Mouse (Mus musculus): ENCODE measurements around the gene Fndc8. TPM values are rescaled to one million over a fixed set of nuclear protein-coding genes. Genes with fewer than 3 reads are reported as not detected.
A peak's percentile ranks its signal among the peaks of the same experiment; 100 is the strongest.

The Fndc8 gene
- total and polyA plus RNA-seq, 3 experiments: 0.08 to 0.36 TPM; not detected in 1

DNA sequence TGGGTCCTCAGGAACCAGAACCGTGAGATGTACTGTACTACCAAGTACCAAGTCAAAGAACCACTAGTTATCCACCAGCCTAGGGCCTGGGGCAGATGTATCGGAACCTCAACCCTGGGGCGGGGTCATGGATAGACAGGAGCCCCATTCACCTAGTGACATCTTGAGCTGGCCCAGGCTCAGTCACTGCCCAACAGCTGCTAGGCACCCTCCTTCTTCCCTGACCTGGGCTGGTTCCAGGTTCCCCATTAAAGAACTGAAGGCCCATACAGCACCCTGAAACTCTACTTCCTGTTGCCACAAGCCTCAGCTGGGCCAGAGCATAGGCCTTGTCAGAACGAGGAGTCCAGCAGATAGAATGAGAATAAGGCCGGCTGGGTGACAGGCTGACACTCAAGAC is 7.8 kb downstream of the Fndc8 start:
- peak; percentile 31; the same call in 1 of the 2 replicates for TF ChIP-seq POLR2A (IDR thresholded peaks at IDR 0.05; ENCODE audit: low read depth, low read length)
- TF ChIP-seq POLR2AphosphoS2 (IDR thresholded peaks at IDR 0.05; ENCODE audit: low read depth, low read length): peak; percentile 88; the same call in 1 of the 2 replicates
- no peak for TF ChIP-seq MXI1 (IDR thresholded peaks at IDR 0.05; ENCODE audit: low read depth, low read length)
- TF ChIP-seq ETS1 (conservative IDR thresholded peaks at IDR 0.05; ENCODE audit: low read depth, low read length): no peak
- TF ChIP-seq MYC (IDR thresholded peaks at IDR 0.05; ENCODE audit: low read depth, low read length): no peak
- Histone ChIP-seq H3K36me3 (replicated peaks in 1 of 2; ENCODE audit: control insufficient read depth in 1 of 2, insufficient read depth in 1 of 2, low read length in 1 of 2) (peaks cover 62 to 76% of the 10 kb centered on the region in 2 experiments), H3K4me3 (replicated peaks in 1 of 3; ENCODE audit: low read depth in 2 of 3, low read length in 2 of 3, poor library complexity in 1 of 3) (no peak overlapping the region), H3K27ac (ENCODE audit: insufficient read depth, low read depth) (no peak overlapping the region), H3K4me1 (ENCODE audit: control insufficient read depth in 1 of 2, insufficient read depth in 2 of 2) (no peaks in the 10 kb centered on the region), H3K9me3 (replicated peaks; ENCODE audit: low read length) (peaks cover 7% of the 10 kb centered on the region), H3K4me2 (ENCODE audit: insufficient read depth, low read depth, poor library complexity, severe bottlenecking) (no peak overlapping the region), H3K9ac (ENCODE audit: insufficient read depth, low read depth) (no peak overlapping the region), H3K27me3 (replicated peaks) (no peaks in the 10 kb centered on the region), H3K79me2 (replicated peaks; ENCODE audit: control insufficient read depth, extremely low read depth, insufficient read depth, poor library complexity, severe bottlenecking) (no peaks in the 10 kb centered on the region)
- in situ Hi-C loops (cut with MboI; ENCODE audit: low pct_ligation_motif_present, low pct_unique_long_range_greater_than_20kb, low sequenced_read_pairs): loop anchor here (25.0 kb wide), 2 partner anchors 288 to 513 kb away; partner anchors contain the start of genes Rasl10b, Slfn3 and Slfn4
- no peak for DNase-seq (ENCODE audit: extremely low read depth)
- dilution Hi-C loops (cut with MboI; ENCODE audit: extremely low pct_ligation_motif_present, extremely low pct_unique_long_range_greater_than_20kb, low sequenced_read_pairs): no loop called here

DNA sequence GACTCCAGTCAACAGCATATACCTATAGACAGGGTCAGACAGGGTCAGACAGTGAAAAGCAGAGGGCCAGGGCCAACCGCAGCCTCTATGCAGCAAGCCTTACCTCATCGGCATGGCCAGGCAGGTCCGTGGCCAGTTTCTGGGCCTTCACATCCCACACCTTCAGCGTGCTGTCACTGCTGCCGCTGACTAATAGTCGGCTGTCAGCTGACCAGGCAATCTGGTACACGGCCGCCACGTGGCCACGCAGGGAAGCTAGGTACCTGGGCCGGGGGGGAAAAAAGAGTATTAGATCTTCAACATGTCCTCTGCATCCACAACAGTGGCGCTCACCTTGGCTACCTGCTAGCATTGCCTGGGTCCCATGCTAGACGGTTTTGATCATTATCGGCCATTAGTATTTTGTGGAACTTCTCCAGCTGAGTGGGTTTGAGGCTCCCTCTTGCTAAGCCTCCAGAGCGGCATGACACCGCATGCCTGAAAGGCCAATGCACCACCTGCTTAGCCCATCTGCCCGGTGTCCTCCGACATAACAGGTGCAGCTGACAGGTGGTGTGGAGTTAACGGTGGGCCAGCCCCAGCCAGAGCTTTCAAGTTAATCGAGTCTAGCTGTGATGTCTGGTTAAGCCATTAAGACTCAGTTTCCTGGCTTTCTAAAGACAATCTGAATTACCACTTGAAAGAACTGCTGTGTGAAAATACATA is 9.8 kb downstream of the Fndc8 start:
- Histone ChIP-seq H3K4me3 (replicated peaks in 1 of 3; ENCODE audit: low read depth in 2 of 3, low read length in 2 of 3, poor library complexity in 1 of 3) (no peak overlapping the region), H3K4me2 (ENCODE audit: insufficient read depth, low read depth, poor library complexity, severe bottlenecking) (no peak overlapping the region), H3K9ac (ENCODE audit: insufficient read depth, low read depth) (no peak overlapping the region), H3K36me3 (replicated peaks in 1 of 2; ENCODE audit: control insufficient read depth in 1 of 2, insufficient read depth in 1 of 2, low read length in 1 of 2) (peaks cover 81 to 96% of the 10 kb centered on the region in 2 experiments), H3K27me3 (replicated peaks) (no peaks in the 10 kb centered on the region), H3K4me1 (ENCODE audit: control insufficient read depth in 1 of 2, insufficient read depth in 2 of 2) (peaks cover 0 to 20% of the 10 kb centered on the region in 2 experiments; a peak in 2 of 4 replicates), H3K27ac (ENCODE audit: insufficient read depth, low read depth) (no peak overlapping the region), H3K79me2 (replicated peaks; ENCODE audit: control insufficient read depth, extremely low read depth, insufficient read depth, poor library complexity, severe bottlenecking) (peaks cover 2% of the 10 kb centered on the region; the same call in 1 of the 2 replicates), H3K9me3 (replicated peaks; ENCODE audit: low read length) (peaks cover 3% of the 10 kb centered on the region)
- TF ChIP-seq JUND (conservative IDR thresholded peaks at IDR 0.05; ENCODE audit: low read depth, low read length) (no peak), POLR2A (IDR thresholded peaks at IDR 0.05; ENCODE audit: low read depth, low read length) (peak; percentile 23; the same call in 1 of the 2 replicates), POLR2AphosphoS2 (IDR thresholded peaks at IDR 0.05; ENCODE audit: low read depth, low read length) (0 out of 2 replicates have a peak, but pooled peaks have one; percentile 19)
- in situ Hi-C loops (cut with MboI; ENCODE audit: low pct_ligation_motif_present, low pct_unique_long_range_greater_than_20kb, low sequenced_read_pairs): loop anchor here (25.0 kb wide), 2 partner anchors 286 to 511 kb away; partner anchors contain the start of genes Rasl10b, Slfn3 and Slfn4
- no peak for DNase-seq (ENCODE audit: extremely low read depth)
- dilution Hi-C loops (cut with MboI; ENCODE audit: extremely low pct_ligation_motif_present, extremely low pct_unique_long_range_greater_than_20kb, low sequenced_read_pairs): no loop called here

DNA sequence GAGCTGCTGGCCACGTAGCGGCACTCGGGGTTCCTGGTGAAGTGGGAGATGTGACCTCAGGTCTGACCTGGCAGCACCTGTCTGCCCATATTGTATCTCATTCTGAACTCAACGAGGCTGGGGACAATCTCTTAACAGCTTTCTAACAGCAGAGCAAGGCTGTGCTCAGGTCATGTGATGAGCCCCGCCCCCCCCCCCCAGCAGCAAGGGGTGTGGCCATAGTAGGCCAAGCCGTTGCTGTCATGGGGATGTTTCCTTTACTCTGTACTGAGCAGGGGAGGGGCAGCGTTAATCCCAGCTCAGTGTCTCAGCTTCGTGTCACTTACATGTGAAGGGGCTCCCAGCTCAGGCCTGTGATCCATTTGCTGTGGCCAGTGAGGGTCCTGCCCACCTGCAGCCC is 13.0 kb downstream of the Fndc8 start:
- H3K27ac ChIP-seq (ENCODE audit: insufficient read depth, low read depth): no peak overlapping the region
- peaks cover 64 to 73% of the 10 kb centered on the region in 2 experiments for H3K36me3 ChIP-seq (replicated peaks in 1 of 2; ENCODE audit: control insufficient read depth in 1 of 2, insufficient read depth in 1 of 2, low read length in 1 of 2)
- H3K4me2 ChIP-seq (ENCODE audit: insufficient read depth, low read depth, poor library complexity, severe bottlenecking): no peak overlapping the region
- H3K9me3 ChIP-seq (replicated peaks; ENCODE audit: low read length): no peaks in the 10 kb centered on the region
- peaks cover 5% of the 10 kb centered on the region for H3K27me3 ChIP-seq (replicated peaks)
- peaks cover 3 to 29% of the 10 kb centered on the region in 2 experiments; a peak in 2 of 4 replicates for H3K4me1 ChIP-seq (ENCODE audit: control insufficient read depth in 1 of 2, insufficient read depth in 2 of 2)
- peaks cover 16% of the 10 kb centered on the region for H3K79me2 ChIP-seq (replicated peaks; ENCODE audit: control insufficient read depth, extremely low read depth, insufficient read depth, poor library complexity, severe bottlenecking)
- no peak overlapping the region for H3K9ac ChIP-seq (ENCODE audit: insufficient read depth, low read depth)
- TF ChIP-seq USF1 (IDR thresholded peaks at IDR 0.05; ENCODE audit: low read depth, low read length) (peak; percentile 39; the same call in 1 of the 2 replicates), TCF12 (IDR thresholded peaks at IDR 0.05; ENCODE audit: low read depth, low read length) (no peak), UBTF (IDR thresholded peaks at IDR 0.05; ENCODE audit: low read depth, low read length) (no peak), MEF2A (IDR thresholded peaks at IDR 0.05; ENCODE audit: borderline replicate concordance, low read depth, low read length) (no peak), ZC3H11A (IDR thresholded peaks at IDR 0.05; ENCODE audit: low read depth, low read length) (no peak), POLR2A (IDR thresholded peaks at IDR 0.05; ENCODE audit: low read depth, low read length) (no peak), IRF4 (IDR thresholded peaks at IDR 0.05; ENCODE audit: low read depth, low read length) (no peak)
- dilution Hi-C loops (cut with MboI; ENCODE audit: extremely low pct_ligation_motif_present, extremely low pct_unique_long_range_greater_than_20kb, low sequenced_read_pairs) (no loop called here), in situ Hi-C loops (cut with MboI; ENCODE audit: low pct_ligation_motif_present, low pct_unique_long_range_greater_than_20kb, low sequenced_read_pairs) (loop anchor here (25.0 kb wide), 2 partner anchors 282 to 507 kb away; partner anchors contain the start of genes Rasl10b, Slfn3 and Slfn4)
- no peak overlapping the region for H3K4me3 ChIP-seq (replicated peaks in 1 of 3; ENCODE audit: low read depth in 2 of 3, low read length in 2 of 3, poor library complexity in 1 of 3)
- DNase-seq (ENCODE audit: extremely low read depth): peak; percentile 40

All from CH12.LX (cell line).